Mouse (Mus musculus) left cerebral cortex, adult 18-20 months (tissue): ENCODE results near the gene Tmem206. TPM values are rescaled to one million over a fixed set of nuclear protein-coding genes. Genes with fewer than 3 reads are reported as not detected.

ENCODE experiments used
- DNase-seq, 2 experiments: peaks; one replicate each; pipeline ENCODE4 v3.0.0; 2021 to 2022; ENCODE audit warnings: low spot score in 2 of 2, mixed read lengths in 1 of 2
- total RNA-seq, 2 experiments: library from RNA; stranded (reverse); gene quantifications; 2 replicates each; pipeline ENCODE4 v1.2.3; 2021

Gene Tmem206
- total RNA-seq, 2 experiments from 2014 or later = 8.2 to 10.4 TPM

GRCm38 (mm10) chr1:191396446-191396845 is 70.7 kb downstream of the Tmem206 start:
- DNase-seq = peak; percentile 45 to 58

GRCm38 (mm10) chr1:191396897-191397849 is 71.5 kb downstream of the Tmem206 start:
- DNase-seq = peak; percentile 99

Other genes with a start within 250 kb of the Tmem206 start
- 1 to 10 TPM; 3.0 TPM for gene Batf3, start 228.1 kb upstream of the Tmem206 start, total RNA-seq
- not detected for gene Fam71a, start 161.1 kb upstream of the Tmem206 start, total RNA-seq
- 1 to 10 TPM in 1 of 2 experiments, under 1 TPM in 1; 0.91 to 3.1 TPM for gene Atf3, start 107.9 kb upstream of the Tmem206 start, total RNA-seq
- gene Nenf, start 7.7 kb upstream of the Tmem206 start, total RNA-seq = 10 to 100 TPM; 76.1 to 80.3 TPM
- gene Ppp2r5a, start 77.4 kb downstream of the Tmem206 start, total RNA-seq = 10 to 100 TPM; 89.2 to 94.1 TPM
- 1 to 10 TPM; 8.3 to 8.8 TPM for gene Dtl, start 249.6 kb downstream of the Tmem206 start, total RNA-seq
- gene Ints7, start 249.7 kb downstream of the Tmem206 start, total RNA-seq = 10 to 100 TPM; 28.0 to 33.2 TPM